Mouse (Mus musculus): ENCODE results near the gene Apobec4. TPM values are rescaled to one million over a fixed set of nuclear protein-coding genes. Genes with fewer than 3 reads are reported as not detected.

Apobec4 gene
- polyA plus RNA-seq, 1 experiment from 2014 or later, result not detected

DNA sequence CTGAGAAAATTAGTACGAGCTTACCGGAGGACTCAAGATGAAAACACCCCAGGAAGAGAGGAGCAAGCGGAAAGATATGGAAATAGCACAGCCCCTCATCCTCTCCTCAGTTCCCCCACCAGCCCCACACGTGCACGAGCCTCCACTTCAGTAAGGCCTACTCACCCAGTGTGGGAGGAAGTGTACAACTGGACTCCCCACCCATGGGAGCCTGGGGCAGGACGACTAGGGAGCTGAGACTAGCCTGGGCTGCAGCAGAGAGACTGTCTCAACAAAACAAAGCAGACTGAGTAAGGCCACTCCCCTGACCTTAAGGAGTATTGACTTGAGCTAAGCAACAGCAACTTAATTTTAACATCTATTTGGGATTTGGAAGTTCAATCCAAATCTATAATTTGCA, 32.2 kb upstream of the Apobec4 start:
- H3K4me1 ChIP-seq (replicated peaks; ENCODE audit: control insufficient read depth, insufficient read depth, low read length), result no peaks in the 10 kb centered on the region
- no peak overlapping the region for H3K27ac ChIP-seq (ENCODE audit: low read depth, low read length)
- DNase-seq (ENCODE audit: low spot score) (no peak), ATAC-seq (ENCODE audit: low FRiP score) (no peak)
- H3K4me3 ChIP-seq (ENCODE audit: low read depth, low read length), result no peak overlapping the region
- H3K36me3 ChIP-seq (ENCODE audit: control insufficient read depth, insufficient read depth, low read length), result no peaks in the 10 kb centered on the region
- 68% methylated on average over 6 of the region's 6 CpGs for WGBS
- no peaks in the 10 kb centered on the region for H3K9me3 ChIP-seq (ENCODE audit: control insufficient read depth, low read length)
- H3K9ac ChIP-seq (ENCODE audit: low read depth, low read length), result no peak overlapping the region
- no peak overlapping the region for H3K4me2 ChIP-seq (replicated peaks; ENCODE audit: low read depth, low read length)
- no peaks in the 10 kb centered on the region for H3K27me3 ChIP-seq (ENCODE audit: control insufficient read depth, insufficient read depth, low read length)

DNA sequence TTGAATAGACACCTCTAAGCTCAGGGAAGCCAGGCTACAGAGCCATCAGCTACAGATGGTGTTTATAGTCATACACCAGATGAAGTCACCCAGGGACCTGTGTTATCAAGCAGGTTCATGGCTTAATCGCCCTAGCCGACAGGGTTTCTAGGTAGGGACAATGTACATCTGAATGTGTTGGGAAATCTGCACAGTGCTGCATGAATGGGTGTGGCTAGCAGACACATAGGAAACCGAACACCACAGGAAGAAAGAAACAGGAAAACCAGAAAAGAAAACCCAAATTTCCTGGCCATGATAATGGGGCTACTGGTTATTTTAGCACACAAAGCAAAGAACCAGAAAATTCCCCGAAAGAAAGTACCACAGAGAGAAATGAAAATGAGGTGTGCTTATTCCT, 29.4 kb upstream of the Apobec4 start:
- DNase-seq (ENCODE audit: low spot score) (no peak), ATAC-seq (ENCODE audit: low FRiP score) (no peak)
- no peak overlapping the region for H3K9ac ChIP-seq (ENCODE audit: low read depth, low read length)
- H3K4me1 ChIP-seq (replicated peaks; ENCODE audit: control insufficient read depth, insufficient read depth, low read length), result no peaks in the 10 kb centered on the region
- no peak overlapping the region for H3K4me3 ChIP-seq (ENCODE audit: low read depth, low read length)
- no peaks in the 10 kb centered on the region for H3K9me3 ChIP-seq (ENCODE audit: control insufficient read depth, low read length)
- H3K36me3 ChIP-seq (ENCODE audit: control insufficient read depth, insufficient read depth, low read length), result no peaks in the 10 kb centered on the region
- H3K4me2 ChIP-seq (replicated peaks; ENCODE audit: low read depth, low read length), result no peak overlapping the region
- 83% methylated on average over 4 of the region's 4 CpGs for WGBS
- H3K27me3 ChIP-seq (ENCODE audit: control insufficient read depth, insufficient read depth, low read length), result no peaks in the 10 kb centered on the region
- H3K27ac ChIP-seq (ENCODE audit: low read depth, low read length), result no peak overlapping the region

DNA sequence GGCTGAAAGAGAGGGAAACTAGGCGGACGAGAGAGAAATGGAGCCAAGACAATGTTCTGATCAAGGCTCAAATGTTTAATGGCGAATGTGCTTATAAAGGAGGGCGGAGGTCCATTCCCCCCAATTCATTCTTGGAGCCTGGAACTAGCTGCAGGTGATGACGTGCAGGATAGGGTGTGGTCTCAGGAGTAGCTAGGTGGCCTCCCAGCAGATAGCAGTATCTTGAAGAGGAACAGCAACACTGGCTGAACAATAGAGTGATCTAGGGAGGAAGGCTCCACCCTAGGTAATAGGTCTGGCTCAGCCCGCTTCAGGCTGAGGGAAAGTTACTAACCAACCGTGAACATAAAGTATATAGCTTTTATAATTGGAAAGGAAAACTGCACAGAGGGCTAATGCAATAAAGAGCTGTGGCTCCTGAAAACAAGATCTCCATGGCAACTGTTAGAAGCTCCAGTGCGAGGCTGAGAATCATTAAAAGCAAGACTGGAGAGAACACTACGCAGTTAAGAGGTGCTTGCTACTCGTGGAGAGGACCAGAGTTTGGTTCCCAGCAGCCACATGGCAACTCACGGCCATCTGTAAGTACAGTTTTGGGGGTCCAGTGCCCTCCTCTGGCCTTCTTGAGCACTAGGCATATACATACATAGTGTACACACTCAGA, 28.7 kb upstream of the Apobec4 start:
- H3K4me3 ChIP-seq (ENCODE audit: low read depth, low read length), result no peak overlapping the region
- no peak overlapping the region for H3K9ac ChIP-seq (ENCODE audit: low read depth, low read length)
- H3K4me2 ChIP-seq (replicated peaks; ENCODE audit: low read depth, low read length), result no peak overlapping the region
- H3K27ac ChIP-seq (ENCODE audit: low read depth, low read length), result no peak overlapping the region
- H3K4me1 ChIP-seq (replicated peaks; ENCODE audit: control insufficient read depth, insufficient read depth, low read length), result no peaks in the 10 kb centered on the region
- ATAC-seq (ENCODE audit: low FRiP score) (no peak), DNase-seq (ENCODE audit: low spot score) (no peak)
- H3K36me3 ChIP-seq (ENCODE audit: control insufficient read depth, insufficient read depth, low read length), result no peaks in the 10 kb centered on the region
- 92% methylated on average over 11 of the region's 11 CpGs for WGBS
- no peaks in the 10 kb centered on the region for H3K9me3 ChIP-seq (ENCODE audit: control insufficient read depth, low read length)
- no peaks in the 10 kb centered on the region for H3K27me3 ChIP-seq (ENCODE audit: control insufficient read depth, insufficient read depth, low read length)

DNA sequence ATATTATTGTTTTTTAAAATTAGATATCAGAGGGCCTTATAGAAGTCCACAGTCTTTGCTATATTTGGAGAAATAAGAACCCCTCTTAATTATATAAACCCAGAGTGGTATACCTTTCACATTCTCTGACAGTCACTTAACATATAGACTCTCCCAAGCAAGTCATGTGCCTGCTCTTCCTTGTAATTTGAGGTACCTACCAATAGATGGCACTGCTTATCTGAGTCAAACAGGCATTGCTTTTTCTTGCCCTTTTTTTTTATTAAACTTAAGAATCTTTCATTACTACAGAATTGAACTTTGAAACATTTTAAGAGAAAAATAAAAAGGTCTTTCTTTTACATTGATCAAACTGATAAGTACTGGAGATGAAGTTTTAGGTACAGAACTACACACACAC, 26.1 kb upstream of the Apobec4 start:
- Histone ChIP-seq H3K9me3 (ENCODE audit: control insufficient read depth, low read length) (no peaks in the 10 kb centered on the region), H3K27ac (ENCODE audit: low read depth, low read length) (no peak overlapping the region), H3K36me3 (ENCODE audit: control insufficient read depth, insufficient read depth, low read length) (no peaks in the 10 kb centered on the region), H3K4me2 (replicated peaks; ENCODE audit: low read depth, low read length) (no peak overlapping the region), H3K4me1 (replicated peaks; ENCODE audit: control insufficient read depth, insufficient read depth, low read length) (no peaks in the 10 kb centered on the region), H3K9ac (ENCODE audit: low read depth, low read length) (no peak overlapping the region), H3K4me3 (ENCODE audit: low read depth, low read length) (no peak overlapping the region), H3K27me3 (ENCODE audit: control insufficient read depth, insufficient read depth, low read length) (no peaks in the 10 kb centered on the region)
- DNase-seq (ENCODE audit: low spot score), result no peak
- no peak for ATAC-seq (ENCODE audit: low FRiP score)

DNA sequence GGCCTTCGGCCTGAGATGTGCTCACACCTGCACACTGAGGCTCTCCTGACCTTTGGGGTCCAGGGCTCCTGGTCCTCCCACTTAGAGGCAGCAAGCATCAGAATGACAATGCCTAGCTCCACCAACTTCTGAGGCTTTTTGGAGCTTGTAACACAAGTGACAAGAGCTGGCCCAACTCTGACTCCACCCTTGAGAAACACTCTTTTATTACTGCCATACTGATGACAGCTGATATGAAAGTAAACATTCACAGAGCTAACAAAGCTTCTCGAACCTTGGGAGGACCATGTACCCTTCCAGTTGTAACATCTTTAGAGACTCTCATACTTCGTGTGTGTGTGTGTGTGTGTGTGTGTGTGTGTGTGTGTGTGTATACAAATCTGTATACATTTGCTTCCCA, 24.3 kb upstream of the Apobec4 start:
- DNase-seq (ENCODE audit: low spot score) (no peak), ATAC-seq (ENCODE audit: low FRiP score) (no peak)
- WGBS, result 84% methylated on average over 3 of the region's 3 CpGs
- Histone ChIP-seq H3K4me3 (ENCODE audit: low read depth, low read length) (no peak overlapping the region), H3K9ac (ENCODE audit: low read depth, low read length) (no peak overlapping the region), H3K27ac (ENCODE audit: low read depth, low read length) (no peak overlapping the region), H3K4me1 (replicated peaks; ENCODE audit: control insufficient read depth, insufficient read depth, low read length) (no peaks in the 10 kb centered on the region), H3K9me3 (ENCODE audit: control insufficient read depth, low read length) (no peaks in the 10 kb centered on the region), H3K36me3 (ENCODE audit: control insufficient read depth, insufficient read depth, low read length) (no peaks in the 10 kb centered on the region), H3K27me3 (ENCODE audit: control insufficient read depth, insufficient read depth, low read length) (no peaks in the 10 kb centered on the region), H3K4me2 (replicated peaks; ENCODE audit: low read depth, low read length) (no peak overlapping the region)

DNA sequence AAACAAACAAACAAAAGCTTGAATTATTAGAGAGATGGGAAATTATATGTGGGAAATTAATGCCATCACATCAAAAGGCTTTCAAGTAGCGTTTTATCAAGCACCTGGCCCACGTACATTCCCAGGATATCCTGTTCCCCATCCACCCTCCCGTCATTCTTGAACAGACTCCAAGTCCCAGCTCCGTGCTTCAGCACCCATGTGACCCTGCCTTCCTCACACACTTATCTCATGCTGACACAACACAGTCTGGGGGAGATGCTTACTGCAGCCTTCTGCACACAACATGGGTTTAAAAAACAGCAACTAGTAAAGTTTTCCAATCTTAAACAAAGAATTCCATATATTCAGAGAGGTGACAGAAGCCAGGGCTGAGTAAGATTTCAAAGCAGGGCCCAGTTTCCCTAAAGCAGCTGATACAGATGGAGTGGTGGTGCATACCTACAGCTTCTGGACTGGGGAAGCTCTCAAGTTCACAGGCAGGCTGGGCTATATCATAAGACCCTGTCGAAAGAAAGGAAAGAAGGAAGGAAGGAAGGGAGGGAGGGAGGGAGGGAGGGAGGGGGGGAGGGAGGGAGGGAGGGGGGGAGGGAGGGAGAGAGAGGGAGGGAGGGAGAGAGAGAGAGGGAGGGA, 22.6 kb upstream of the Apobec4 start:
- H3K9me3 ChIP-seq (ENCODE audit: control insufficient read depth, low read length), result no peaks in the 10 kb centered on the region
- no peaks in the 10 kb centered on the region for H3K4me1 ChIP-seq (replicated peaks; ENCODE audit: control insufficient read depth, insufficient read depth, low read length)
- H3K27ac ChIP-seq (ENCODE audit: low read depth, low read length), result no peak overlapping the region
- no peaks in the 10 kb centered on the region for H3K27me3 ChIP-seq (ENCODE audit: control insufficient read depth, insufficient read depth, low read length)
- no peak overlapping the region for H3K9ac ChIP-seq (ENCODE audit: low read depth, low read length)
- no peak for ATAC-seq (ENCODE audit: low FRiP score)
- no peaks in the 10 kb centered on the region for H3K36me3 ChIP-seq (ENCODE audit: control insufficient read depth, insufficient read depth, low read length)
- no peak overlapping the region for H3K4me3 ChIP-seq (ENCODE audit: low read depth, low read length)
- H3K4me2 ChIP-seq (replicated peaks; ENCODE audit: low read depth, low read length), result no peak overlapping the region
- no peak for DNase-seq (ENCODE audit: low spot score)
- WGBS, result 80% methylated on average over 4 of the region's 5 CpGs

DNA sequence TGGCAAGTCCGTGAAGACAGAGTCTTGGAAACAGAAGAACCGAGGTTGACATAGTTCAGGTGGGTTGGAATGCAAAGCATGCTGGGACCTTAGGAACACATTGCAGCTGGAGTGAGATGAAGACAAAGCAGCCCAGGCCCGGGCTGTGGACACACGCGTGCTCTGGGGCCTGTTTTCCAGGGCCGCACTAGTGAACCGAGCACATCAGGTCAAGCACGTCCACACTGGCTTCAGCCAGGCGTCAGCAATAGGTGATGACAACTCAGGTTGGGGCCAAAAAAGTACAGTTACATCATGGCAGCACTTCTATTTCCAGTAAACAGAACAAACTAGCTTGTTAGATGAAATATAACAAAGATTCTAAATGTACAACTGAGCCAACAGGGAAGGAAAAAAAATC, 11.6 kb upstream of the Apobec4 start:
- Histone ChIP-seq H3K9ac (ENCODE audit: low read depth, low read length) (no peak overlapping the region), H3K27ac (ENCODE audit: low read depth, low read length) (no peak overlapping the region), H3K27me3 (ENCODE audit: control insufficient read depth, insufficient read depth, low read length) (no peaks in the 10 kb centered on the region), H3K36me3 (ENCODE audit: control insufficient read depth, insufficient read depth, low read length) (no peaks in the 10 kb centered on the region), H3K4me1 (replicated peaks; ENCODE audit: control insufficient read depth, insufficient read depth, low read length) (no peaks in the 10 kb centered on the region), H3K4me3 (ENCODE audit: low read depth, low read length) (no peak overlapping the region), H3K4me2 (replicated peaks; ENCODE audit: low read depth, low read length) (no peak overlapping the region), H3K9me3 (ENCODE audit: control insufficient read depth, low read length) (no peaks in the 10 kb centered on the region)
- DNase-seq (ENCODE audit: low spot score) (no peak), ATAC-seq (ENCODE audit: low FRiP score) (no peak)
- WGBS, result 85% methylated on average over 9 of the region's 9 CpGs

DNA sequence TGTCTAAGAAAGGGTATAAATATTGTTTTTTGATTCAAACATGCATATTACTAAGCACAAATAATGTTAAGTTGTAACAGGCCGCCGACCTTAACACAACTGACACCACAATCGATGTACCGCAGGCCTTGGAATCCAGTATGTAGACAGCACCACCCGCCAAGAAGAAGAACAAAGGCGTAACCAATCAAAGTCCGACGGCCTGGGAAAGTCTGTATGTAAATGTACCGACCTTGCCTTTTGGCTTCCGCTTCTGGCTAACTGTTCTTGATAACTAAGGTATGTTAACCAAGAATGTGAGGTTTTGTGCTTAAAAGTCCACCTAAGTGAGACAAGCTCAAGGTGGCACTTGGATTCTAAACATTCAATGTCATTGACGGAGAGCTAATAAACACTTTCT, 11.0 kb upstream of the Apobec4 start:
- Histone ChIP-seq H3K4me3 (ENCODE audit: low read depth, low read length) (no peak overlapping the region), H3K27ac (ENCODE audit: low read depth, low read length) (no peak overlapping the region), H3K36me3 (ENCODE audit: control insufficient read depth, insufficient read depth, low read length) (no peaks in the 10 kb centered on the region), H3K9ac (ENCODE audit: low read depth, low read length) (no peak overlapping the region), H3K4me1 (replicated peaks; ENCODE audit: control insufficient read depth, insufficient read depth, low read length) (no peaks in the 10 kb centered on the region), H3K9me3 (ENCODE audit: control insufficient read depth, low read length) (no peaks in the 10 kb centered on the region), H3K27me3 (ENCODE audit: control insufficient read depth, insufficient read depth, low read length) (no peaks in the 10 kb centered on the region), H3K4me2 (replicated peaks; ENCODE audit: low read depth, low read length) (no peak overlapping the region)
- no peak for DNase-seq (ENCODE audit: low spot score)
- ATAC-seq (ENCODE audit: low FRiP score), result no peak
- WGBS, result 87% methylated on average over 11 of the region's 11 CpGs

DNA sequence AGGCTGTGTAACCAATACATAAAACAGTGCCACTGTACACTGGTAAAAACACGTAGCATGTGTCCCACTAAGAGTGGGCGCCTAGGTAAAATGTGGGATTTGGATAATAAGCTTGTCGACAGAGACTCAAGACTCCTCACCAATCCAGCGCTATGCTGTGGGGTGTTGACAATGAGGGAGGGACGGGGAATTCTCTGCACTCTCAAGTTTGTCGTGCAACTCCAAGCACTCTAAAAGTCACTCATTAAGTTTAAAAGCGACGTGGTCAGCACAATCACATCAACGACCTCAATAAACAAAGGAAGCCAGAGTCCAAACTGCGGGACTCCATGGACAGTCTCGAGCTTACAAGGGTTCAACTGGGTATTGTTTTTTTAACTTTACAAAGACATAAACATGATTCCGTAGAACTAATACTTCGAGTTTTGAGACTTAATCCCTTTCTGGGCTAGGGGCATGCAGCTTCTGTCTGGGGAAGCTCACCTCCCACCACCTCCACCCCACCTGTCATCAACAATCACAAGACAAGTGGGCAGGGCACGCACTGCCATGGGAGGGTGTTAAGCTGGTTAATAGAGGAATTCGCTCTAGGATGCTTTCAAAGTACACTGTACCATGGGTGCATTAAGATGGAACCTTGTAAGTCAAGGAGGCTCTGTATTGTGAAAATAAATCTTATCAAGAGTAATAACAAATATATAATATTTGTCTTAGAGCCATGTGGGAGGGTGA, 7.1 kb upstream of the Apobec4 start:
- Histone ChIP-seq H3K4me1 (replicated peaks; ENCODE audit: control insufficient read depth, insufficient read depth, low read length) (no peaks in the 10 kb centered on the region), H3K9ac (ENCODE audit: low read depth, low read length) (no peak overlapping the region), H3K27ac (ENCODE audit: low read depth, low read length) (no peak overlapping the region), H3K9me3 (ENCODE audit: control insufficient read depth, low read length) (no peaks in the 10 kb centered on the region), H3K4me3 (ENCODE audit: low read depth, low read length) (no peak overlapping the region), H3K36me3 (ENCODE audit: control insufficient read depth, insufficient read depth, low read length) (no peaks in the 10 kb centered on the region), H3K27me3 (ENCODE audit: control insufficient read depth, insufficient read depth, low read length) (no peaks in the 10 kb centered on the region), H3K4me2 (replicated peaks; ENCODE audit: low read depth, low read length) (no peak overlapping the region)
- WGBS, result 74% methylated on average over 15 of the region's 15 CpGs
- no peak for DNase-seq (ENCODE audit: low spot score)
- ATAC-seq (ENCODE audit: low FRiP score), result no peak
